Mouse (Mus musculus) lung, adult 2 months (tissue): ENCODE results near the gene Ntsr2.

ENCODE experiments used
- CTCF ChIP-seq: fragments of 200-500 bp; IDR thresholded peaks from 2 replicates; pipeline ENCODE4 v1.5.1; 2011; ENCODE audit warnings: mild to moderate bottlenecking, low read length, control low read depth; ENCODE audit not compliant: insufficient read depth
- POLR2A ChIP-seq: fragments of 200-500 bp; IDR thresholded peaks from 2 replicates; pipeline ENCODE4 v1.6.1; 2011; ENCODE audit warnings: low read depth, mild to moderate bottlenecking, control low read depth, low read length, borderline replicate concordance; ENCODE audit errors: extremely low read depth

- TF ChIP-seq CTCF (no peak), POLR2A (no peak)
Observed at GRCm38 (mm10) chr12:16619453-16619852, 33.7 kb upstream of the Ntsr2 start.
